Mouse (Mus musculus): ENCODE results near the gene Nsf. TPM values are rescaled to one million over a fixed set of nuclear protein-coding genes. Genes with fewer than 3 reads are reported as not detected.
"Not testable (repeated sequence)": the region's sequence is repeated elsewhere in the genome, so short reads cannot be mapped to it uniquely, and the experiment has no call there.

Nsf gene
- polyA plus RNA-seq, 1 experiment from 2014 or later: 45.8 TPM

- Histone ChIP-seq H3K4me2 (ENCODE audit: low read depth, low read length) (no peak overlapping the region), H3K36me3 (ENCODE audit: control insufficient read depth, insufficient read depth, low read length) (no peaks in the 10 kb centered on the region), H3K4me3 (ENCODE audit: low read length) (no peak overlapping the region), H3K27me3 (replicated peaks; ENCODE audit: control insufficient read depth, insufficient read depth, low read length) (no peaks in the 10 kb centered on the region), H3K4me1 (ENCODE audit: control insufficient read depth, insufficient read depth, low read length) (0 out of 2 replicates have a peak, but pooled peaks cover 3% of the 10 kb centered on the region), H3K27ac (ENCODE audit: low read length) (no peak overlapping the region), H3K9me3 (ENCODE audit: control insufficient read depth, low read length) (no peaks in the 10 kb centered on the region), H3K9ac (ENCODE audit: low read depth, low read length) (no peak overlapping the region)
- WGBS: 86% methylated on average over 23 of the region's 23 CpGs
- ATAC-seq: no peak
These were observed 63.3 kb downstream of the Nsf start for GRCm38 (mm10) chr11:103890337-103891186.

- Histone ChIP-seq H3K36me3 (ENCODE audit: control insufficient read depth, insufficient read depth, low read length) (no peaks in the 10 kb centered on the region), H3K4me1 (ENCODE audit: control insufficient read depth, insufficient read depth, low read length) (no peaks in the 10 kb centered on the region), H3K9ac (ENCODE audit: low read depth, low read length) (no peak overlapping the region), H3K4me2 (ENCODE audit: low read depth, low read length) (no peak overlapping the region), H3K27me3 (replicated peaks; ENCODE audit: control insufficient read depth, insufficient read depth, low read length) (no peaks in the 10 kb centered on the region), H3K4me3 (ENCODE audit: low read length) (no peak overlapping the region), H3K27ac (ENCODE audit: low read length) (no peak overlapping the region), H3K9me3 (ENCODE audit: control insufficient read depth, low read length) (no peaks in the 10 kb centered on the region)
- WGBS: 96% methylated on average over 11 of the region's 11 CpGs
- ATAC-seq: no peak
These were observed 66.0 kb downstream of the Nsf start for GRCm38 (mm10) chr11:103887724-103888410.

- no peaks in the 10 kb centered on the region for H3K27me3 ChIP-seq (replicated peaks; ENCODE audit: control insufficient read depth, insufficient read depth, low read length)
- no peak overlapping the region for H3K4me2 ChIP-seq (ENCODE audit: low read depth, low read length)
- no peak overlapping the region for H3K9ac ChIP-seq (ENCODE audit: low read depth, low read length)
- no peak overlapping the region for H3K27ac ChIP-seq (ENCODE audit: low read length)
- no peak for ATAC-seq
- no peaks in the 10 kb centered on the region for H3K36me3 ChIP-seq (ENCODE audit: control insufficient read depth, insufficient read depth, low read length)
- H3K9me3 ChIP-seq (ENCODE audit: control insufficient read depth, low read length): no peaks in the 10 kb centered on the region
- H3K4me1 ChIP-seq (ENCODE audit: control insufficient read depth, insufficient read depth, low read length): no peaks in the 10 kb centered on the region
- no peak overlapping the region for H3K4me3 ChIP-seq (ENCODE audit: low read length)
- 24% methylated on average over 13 of the region's 13 CpGs for WGBS
These were observed 69.0 kb downstream of the Nsf start for GRCm38 (mm10) chr11:103884749-103885383.

- no peak for ATAC-seq
- 92% methylated on average over 10 of the region's 10 CpGs for WGBS
- no peaks in the 10 kb centered on the region for H3K4me1 ChIP-seq (ENCODE audit: control insufficient read depth, insufficient read depth, low read length)
- no peak overlapping the region for H3K9ac ChIP-seq (ENCODE audit: low read depth, low read length)
- no peak overlapping the region for H3K4me3 ChIP-seq (ENCODE audit: low read length)
- H3K36me3 ChIP-seq (ENCODE audit: control insufficient read depth, insufficient read depth, low read length): no peaks in the 10 kb centered on the region
- no peak overlapping the region for H3K27ac ChIP-seq (ENCODE audit: low read length)
- H3K27me3 ChIP-seq (replicated peaks; ENCODE audit: control insufficient read depth, insufficient read depth, low read length): no peaks in the 10 kb centered on the region
- no peaks in the 10 kb centered on the region for H3K9me3 ChIP-seq (ENCODE audit: control insufficient read depth, low read length)
- H3K4me2 ChIP-seq (ENCODE audit: low read depth, low read length): no peak overlapping the region
These were observed 70.1 kb downstream of the Nsf start for GRCm38 (mm10) chr11:103883793-103884192.

GRCm38 (mm10) chr11:103879476-103879875, 74.4 kb downstream of the Nsf start:
- H3K4me1 ChIP-seq (ENCODE audit: control insufficient read depth, insufficient read depth, low read length); H3K27me3 ChIP-seq (replicated peaks; ENCODE audit: control insufficient read depth, insufficient read depth, low read length); H3K9me3 ChIP-seq (ENCODE audit: control insufficient read depth, low read length); H3K27ac ChIP-seq (ENCODE audit: low read length); H3K9ac ChIP-seq (ENCODE audit: low read depth, low read length); ATAC-seq; H3K4me2 ChIP-seq (ENCODE audit: low read depth, low read length); H3K36me3 ChIP-seq (ENCODE audit: control insufficient read depth, insufficient read depth, low read length); H3K4me3 ChIP-seq (ENCODE audit: low read length): not testable (repeated sequence)
- whole genome bisulfite sequencing: 94% methylated on average over 7 of the region's 8 CpGs

GRCm38 (mm10) chr11:103878441-103878840, 75.4 kb downstream of the Nsf start:
- Histone ChIP-seq H3K27ac (ENCODE audit: low read length) (no peak overlapping the region), H3K27me3 (replicated peaks; ENCODE audit: control insufficient read depth, insufficient read depth, low read length) (no peaks in the 10 kb centered on the region), H3K9me3 (ENCODE audit: control insufficient read depth, low read length) (no peaks in the 10 kb centered on the region), H3K9ac (ENCODE audit: low read depth, low read length) (no peak overlapping the region), H3K4me3 (ENCODE audit: low read length) (no peak overlapping the region), H3K4me1 (ENCODE audit: control insufficient read depth, insufficient read depth, low read length) (no peaks in the 10 kb centered on the region), H3K36me3 (ENCODE audit: control insufficient read depth, insufficient read depth, low read length) (peaks cover 7% of the 10 kb centered on the region; the same call in 1 of the 2 replicates), H3K4me2 (ENCODE audit: low read depth, low read length) (no peak overlapping the region)
- no peak for ATAC-seq
- WGBS: 80% methylated on average over 6 of the region's 6 CpGs

GRCm38 (mm10) chr11:103870352-103870751, 83.5 kb downstream of the Nsf start:
- Histone ChIP-seq H3K27ac (ENCODE audit: low read length) (no peak overlapping the region), H3K9me3 (ENCODE audit: control insufficient read depth, low read length) (no peaks in the 10 kb centered on the region), H3K9ac (ENCODE audit: low read depth, low read length) (no peak overlapping the region), H3K4me2 (ENCODE audit: low read depth, low read length) (no peak overlapping the region), H3K27me3 (replicated peaks; ENCODE audit: control insufficient read depth, insufficient read depth, low read length) (no peaks in the 10 kb centered on the region), H3K4me1 (ENCODE audit: control insufficient read depth, insufficient read depth, low read length) (no peaks in the 10 kb centered on the region), H3K36me3 (ENCODE audit: control insufficient read depth, insufficient read depth, low read length) (peaks cover 11% of the 10 kb centered on the region; the same call in 1 of the 2 replicates), H3K4me3 (ENCODE audit: low read length) (no peak overlapping the region)
- 85% methylated on average over 9 of the region's 9 CpGs for WGBS
- ATAC-seq: peak; percentile 68

GRCm38 (mm10) chr11:103867702-103868101, 86.2 kb downstream of the Nsf start:
- Histone ChIP-seq H3K4me1 (ENCODE audit: control insufficient read depth, insufficient read depth, low read length) (no peaks in the 10 kb centered on the region), H3K27me3 (replicated peaks; ENCODE audit: control insufficient read depth, insufficient read depth, low read length) (no peaks in the 10 kb centered on the region), H3K27ac (ENCODE audit: low read length) (no peak overlapping the region), H3K4me2 (ENCODE audit: low read depth, low read length) (no peak overlapping the region), H3K4me3 (ENCODE audit: low read length) (no peak overlapping the region), H3K9ac (ENCODE audit: low read depth, low read length) (no peak overlapping the region), H3K9me3 (ENCODE audit: control insufficient read depth, low read length) (no peaks in the 10 kb centered on the region), H3K36me3 (ENCODE audit: control insufficient read depth, insufficient read depth, low read length) (0 out of 2 replicates have a peak, but pooled peaks cover 4% of the 10 kb centered on the region)
- WGBS: 63% methylated on average over 5 of the region's 5 CpGs
- no peak for ATAC-seq

GRCm38 (mm10) chr11:103865346-103865745, 88.5 kb downstream of the Nsf start:
- H3K27ac ChIP-seq (ENCODE audit: low read length): no peak overlapping the region
- H3K9me3 ChIP-seq (ENCODE audit: control insufficient read depth, low read length): no peaks in the 10 kb centered on the region
- no peak overlapping the region for H3K4me2 ChIP-seq (ENCODE audit: low read depth, low read length)
- no peak for ATAC-seq
- no peak overlapping the region for H3K9ac ChIP-seq (ENCODE audit: low read depth, low read length)
- 74% methylated on average over 7 of the region's 7 CpGs for WGBS
- H3K4me1 ChIP-seq (ENCODE audit: control insufficient read depth, insufficient read depth, low read length): no peaks in the 10 kb centered on the region
- no peak overlapping the region for H3K4me3 ChIP-seq (ENCODE audit: low read length)
- H3K27me3 ChIP-seq (replicated peaks; ENCODE audit: control insufficient read depth, insufficient read depth, low read length): no peaks in the 10 kb centered on the region
- no peaks in the 10 kb centered on the region for H3K36me3 ChIP-seq (ENCODE audit: control insufficient read depth, insufficient read depth, low read length)
